Comparison of ENCODE assay signal across 9 mouse cellular contexts in the genomic region with DNA sequence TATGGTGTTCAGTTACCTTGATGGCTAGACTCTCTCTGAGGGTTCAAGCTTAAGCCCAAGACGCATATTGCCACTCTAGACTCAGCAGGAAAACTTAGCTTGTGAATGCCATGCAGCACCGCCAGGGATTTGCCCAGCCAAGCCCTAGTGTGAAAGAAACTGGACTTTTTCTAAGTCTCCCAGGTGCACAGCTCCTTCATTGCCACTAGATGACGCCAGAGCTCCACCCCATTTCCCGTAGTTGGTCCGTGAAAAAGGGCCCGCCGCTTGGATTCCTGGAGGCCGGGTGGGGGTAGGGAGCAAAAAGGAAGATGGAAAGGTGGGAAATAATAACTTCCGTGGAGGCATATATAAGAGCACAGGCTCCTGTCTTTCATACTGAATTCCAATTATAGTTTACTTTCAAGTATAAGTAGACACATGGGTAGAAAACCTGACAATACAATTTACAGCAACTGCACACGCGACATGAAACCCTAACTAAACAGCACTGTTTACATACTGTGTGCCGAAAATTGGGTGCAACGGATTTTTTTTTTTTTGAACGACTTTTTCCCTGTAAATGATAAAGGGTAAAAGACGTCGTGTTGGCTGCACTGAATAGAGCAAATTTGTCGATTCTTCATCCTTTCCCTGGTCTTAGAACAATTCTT. TPM values are rescaled to one million over a fixed set of nuclear protein-coding genes. Genes with fewer than 3 reads are reported as not detected.
DNase-seq lines count a peak whose midpoint lies in the region; ATAC-seq lines count a peak whose summit lies in the region.
"Had no signal": no experiment of that assay in that cellular context is flagged by ENCODE, and none has a peak within 500 bp of the region (broad histone marks: within the 10 kb centered on the region; RNA-seq: fewer than 3 reads in every experiment).

No protein-coding gene starts in this region.

- intact Hi-C loops in left cerebral cortex, postnatal 36 days (cut with DNase I): loop anchor here (2.0 to 10.0 kb wide), 4 partner anchors 618 to 1012 kb away; partner anchors contain the start of genes D930007J09Rik and Wrnip1

- no peak overlapping the region for H3K27ac ChIP-seq in embryonic facial prominence, embryonic 13.5 days
- H3K27ac ChIP-seq in midbrain, embryonic 12.5 days (replicated peaks): no peak overlapping the region

- peak; percentile 20; the same call in 1 of the 2 replicates for ATAC-seq in embryonic facial prominence, embryonic 13.5 days (ENCODE audit: insufficient number of reproducible peaks, insufficient read depth, low FRiP score, low TSS enrichment, low read depth)
- ATAC-seq in hematopoietic stem cell, adult 5-6 weeks (replicated peaks in 1 of 2; ENCODE audit: insufficient read depth in 1 of 2, low FRiP score in 2 of 2, low TSS enrichment in 1 of 2, low read depth in 1 of 2, poor library complexity in 2 of 2, severe bottlenecking in 2 of 2): peak; percentile 71 to 77
- peak; percentile 72 for ATAC-seq in midbrain, embryonic 12.5 days (ENCODE audit: low FRiP score, low read depth)

- peak; percentile 50 to 55 for DNase-seq in left cerebral cortex, adult 18-20 months (ENCODE audit: low spot score in 2 of 2)
- DNase-seq in left cerebral cortex, adult 11 months (ENCODE audit: low spot score): no peak
- DNase-seq in Muller cell, postnatal 12 days (ENCODE audit: inconsistent ontology term): peak; percentile 62
- DNase-seq in left cerebral cortex, postnatal 36 days (ENCODE audit: low spot score in 2 of 2): peak; percentile 31 to 47
- DNase-seq in urinary bladder, postnatal 36 days (ENCODE audit: low spot score in 2 of 2): peak; percentile 43 to 52

- no peaks in the 10 kb centered on the region for H3K36me3 ChIP-seq in embryonic facial prominence, embryonic 13.5 days
- H3K36me3 ChIP-seq in midbrain, embryonic 12.5 days: no peaks in the 10 kb centered on the region

- no peak overlapping the region for H3K9ac ChIP-seq in embryonic facial prominence, embryonic 13.5 days
- H3K9ac ChIP-seq in midbrain, embryonic 12.5 days (replicated peaks): no peak overlapping the region

- H3K9me3 ChIP-seq in embryonic facial prominence, embryonic 13.5 days: no peaks in the 10 kb centered on the region
- no peaks in the 10 kb centered on the region for H3K9me3 ChIP-seq in midbrain, embryonic 12.5 days

- H3K4me2 ChIP-seq in embryonic facial prominence, embryonic 13.5 days: peak overlapping the region; percentile 51
- peak overlapping the region; percentile 24 for H3K4me2 ChIP-seq in midbrain, embryonic 12.5 days (replicated peaks)

- 12% methylated on average over 17 of the region's 17 CpGs for WGBS in embryonic facial prominence, embryonic 13.5 days
- WGBS in midbrain, embryonic 12.5 days: 21% methylated on average over 17 of the region's 17 CpGs

- H3K27me3 ChIP-seq in embryonic facial prominence, embryonic 13.5 days: peaks cover 33% of the 10 kb centered on the region
- peaks cover 3% of the 10 kb centered on the region; the same call in 1 of the 2 replicates for H3K27me3 ChIP-seq in midbrain, embryonic 12.5 days

- peak overlapping the region; percentile 25 for H3K4me3 ChIP-seq in embryonic facial prominence, embryonic 13.5 days
- no peak overlapping the region for H3K4me3 ChIP-seq in midbrain, embryonic 12.5 days

- peaks cover 9% of the 10 kb centered on the region for H3K4me1 ChIP-seq in embryonic facial prominence, embryonic 13.5 days
- H3K4me1 ChIP-seq in midbrain, embryonic 12.5 days: no peaks in the 10 kb centered on the region

RNA-seq across cellular contexts. Expression of gene Foxc1, which starts 13.8 kb away (rescaled TPM):
- 1 to 10 TPM; 5.7 to 6.6 TPM for total RNA-seq in left cerebral cortex, adult 18-20 months (2021)
- polyA plus RNA-seq in embryonic facial prominence, embryonic 13.5 days (2015; fragmentation: Nextera tagmentation; extraction: Ambion mirVana): 1.6 and 2.9 TPM in 2 replicates
- total RNA-seq in hematopoietic stem cell, adult 5-6 weeks (2017): not detected in 2 replicates
- total RNA-seq in left cerebral cortex, postnatal 36 days (2021): 1 to 10 TPM; 4.3 to 6.6 TPM
- 5.9 and 7.6 TPM in 2 replicates for polyA plus RNA-seq in midbrain, embryonic 12.5 days (2016; fragmentation: Nextera tagmentation; extraction: Ambion mirVana)
- total RNA-seq: neutrophil, adult 5-6 weeks had no signal

Comparison
In these comparisons a context has a peak if more than half of its experiments do, and no peak if none do; other contexts are left out.
1. ATAC-seq: peak in every context shown above with its lines; median percentile 74 in hematopoietic stem cell, adult 5-6 weeks; 72 in midbrain, embryonic 12.5 days; 20 in embryonic facial prominence, embryonic 13.5 days.